8 mouse cellular contexts compared by ENCODE assay signal in genomic region chr1:95668253-95668805, GRCm38 (mm10). TPM values are rescaled to one million over a fixed set of nuclear protein-coding genes. Genes with fewer than 3 reads are reported as not detected.
DNase-seq lines count a peak whose midpoint lies in the region; ATAC-seq lines count a peak whose summit lies in the region.

No protein-coding gene starts in this region.

- H3K27ac ChIP-seq in brown adipose tissue, adult 24 weeks (replicated peaks; ENCODE audit: low read depth, low read length), result peak overlapping the region; percentile 79
- H3K27ac ChIP-seq in heart, embryonic 14.5 days (replicated peaks in 1 of 2; ENCODE audit: control insufficient read depth in 1 of 2, insufficient read depth in 1 of 2, low read depth in 2 of 2, low read length in 2 of 2), result no peak overlapping the region
- no peak overlapping the region for H3K27ac ChIP-seq in liver, embryonic 13.5 days
- 0 out of 2 replicates have a peak overlapping the region, but pooled peaks have one; percentile 13 for H3K27ac ChIP-seq in stomach, embryonic 15.5 days

- H3K4me1 ChIP-seq in brown adipose tissue, adult 24 weeks (ENCODE audit: control insufficient read depth, insufficient read depth, insufficient read length, low read length), result no peaks in the 10 kb centered on the region
- H3K4me1 ChIP-seq in heart, embryonic 14.5 days (ENCODE audit: control insufficient read depth in 2 of 2, insufficient read depth in 2 of 2, low read length in 2 of 2), result peaks cover 0 to 14% of the 10 kb centered on the region in 2 experiments; a peak in 3 of 4 replicates
- H3K4me1 ChIP-seq in liver, embryonic 13.5 days (replicated peaks), result peaks cover 17% of the 10 kb centered on the region; the same call in 1 of the 2 replicates
- no peaks in the 10 kb centered on the region for H3K4me1 ChIP-seq in stomach, embryonic 15.5 days

- ATAC-seq in heart, embryonic 14.5 days (ENCODE audit: insufficient number of reproducible peaks, insufficient read depth, low FRiP score, low read depth), result no peak
- no peak for ATAC-seq in liver, embryonic 13.5 days (ENCODE audit: low read depth)
- no peak for ATAC-seq in stomach, embryonic 15.5 days (ENCODE audit: insufficient read depth, low FRiP score, low read depth)

- 16% methylated on average over 6 of the region's 6 CpGs for WGBS in heart, embryonic 14.5 days
- 11% methylated on average over 6 of the region's 6 CpGs for WGBS in liver, embryonic 13.5 days (ENCODE audit: insufficient replicate concordance)
- 4% methylated on average over 6 of the region's 6 CpGs for WGBS in stomach, embryonic 15.5 days

- no peaks in the 10 kb centered on the region for H3K36me3 ChIP-seq in heart, embryonic 14.5 days (ENCODE audit: control insufficient read depth, insufficient read depth, low read length)
- no peaks in the 10 kb centered on the region for H3K36me3 ChIP-seq in liver, embryonic 13.5 days
- H3K36me3 ChIP-seq in stomach, embryonic 15.5 days, result no peaks in the 10 kb centered on the region

- H3K4me3 ChIP-seq in brown adipose tissue, adult 24 weeks (ENCODE audit: insufficient read depth, low read depth, low read length), result peak overlapping the region; percentile 62
- H3K4me3 ChIP-seq in heart, embryonic 14.5 days (ENCODE audit: control insufficient read depth in 1 of 2, insufficient read depth in 1 of 2, low read depth in 1 of 2, low read length in 2 of 2), result peak overlapping the region; percentile 55 to 57
- peak overlapping the region; percentile 59 for H3K4me3 ChIP-seq in liver, embryonic 13.5 days (replicated peaks)
- peak overlapping the region; percentile 66 for H3K4me3 ChIP-seq in stomach, embryonic 15.5 days (replicated peaks)

- peak; percentile 3 to 7 for DNase-seq in layer of hippocampus, postnatal 25 days (ENCODE audit: extremely low spot score in 1 of 2, low spot score in 1 of 2)
- DNase-seq in layer of hippocampus, adult 11-12 months (ENCODE audit: low spot score), result no peak
- no peak for DNase-seq in liver, embryonic 13.5 days
- no peak for DNase-seq in adrenal gland, adult 8-10 months
- no peak for DNase-seq in adrenal gland, postnatal 25 days

- H3K9ac ChIP-seq in heart, embryonic 14.5 days (ENCODE audit: low read length), result peak overlapping the region; percentile 61
- 0 out of 2 replicates have a peak overlapping the region, but pooled peaks have one; percentile 22 for H3K9ac ChIP-seq in liver, embryonic 13.5 days
- no peak overlapping the region for H3K9ac ChIP-seq in stomach, embryonic 15.5 days

- no peaks in the 10 kb centered on the region for H3K9me3 ChIP-seq in heart, embryonic 14.5 days (ENCODE audit: control insufficient read depth, low read length)
- H3K9me3 ChIP-seq in liver, embryonic 13.5 days (replicated peaks), result no peaks in the 10 kb centered on the region
- no peaks in the 10 kb centered on the region for H3K9me3 ChIP-seq in stomach, embryonic 15.5 days

- peak overlapping the region; percentile 94 for H3K4me2 ChIP-seq in heart, embryonic 14.5 days (ENCODE audit: low read length)
- H3K4me2 ChIP-seq in liver, embryonic 13.5 days, result peak overlapping the region; percentile 77
- H3K4me2 ChIP-seq in stomach, embryonic 15.5 days, result peak overlapping the region; percentile 93

- H3K27me3 ChIP-seq in heart, embryonic 14.5 days (ENCODE audit: control insufficient read depth, insufficient read depth, low read length), result peaks cover 18% of the 10 kb centered on the region
- H3K27me3 ChIP-seq in liver, embryonic 13.5 days, result peaks cover 13% of the 10 kb centered on the region
- H3K27me3 ChIP-seq in stomach, embryonic 15.5 days (replicated peaks), result no peaks in the 10 kb centered on the region

RNA-seq across cellular contexts. Expression of gene St8sia4, which starts 1.0 kb away (rescaled TPM):
- total RNA-seq in layer of hippocampus, postnatal 25 days (2021), result 10 to 100 TPM; 11.6 to 12.8 TPM
- polyA plus RNA-seq in brown adipose tissue, adult 24 weeks (2012; ENCODE audit: insufficient read depth, insufficient read length, missing spikeins), result 3.4 and 5.0 TPM in 2 replicates
- 1.9 and 2.0 TPM in 2 replicates for polyA plus RNA-seq in heart, embryonic 14.5 days (2014; fragmentation: Nextera tagmentation; extraction: Ambion mirVana)
- polyA plus RNA-seq in liver, embryonic 13.5 days (2015; fragmentation: Nextera tagmentation; extraction: Ambion mirVana), result 1.4 and 1.9 TPM in 2 replicates
- polyA plus RNA-seq in stomach, embryonic 15.5 days (2015; fragmentation: Nextera tagmentation; extraction: Ambion mirVana), result 4.2 and 5.8 TPM in 2 replicates
- 1 to 10 TPM; 1.4 to 4.4 (median 3.4) TPM for total RNA-seq in adrenal gland, adult 8-10 months (2022)
- 2.3 and 2.4 TPM in 2 replicates for total RNA-seq in adrenal gland, postnatal 25 days (2021)

Comparison
In these comparisons a context has a peak if more than half of its experiments do, and no peak if none do; other contexts are left out.
1. DNase-seq: peak in layer of hippocampus, postnatal 25 days (2 of 2); none in layer of hippocampus, adult 11-12 months (single experiment), liver, embryonic 13.5 days (single experiment), adrenal gland, adult 8-10 months (single experiment) and adrenal gland, postnatal 25 days (single experiment).
2. H3K27ac ChIP-seq: peak in brown adipose tissue, adult 24 weeks (single experiment) and stomach, embryonic 15.5 days (single experiment); none in heart, embryonic 14.5 days (0 of 2) and liver, embryonic 13.5 days (single experiment).
3. Peak in every context shown above with its lines, with median percentiles within 50 percentile points of each other: H3K4me3 ChIP-seq and H3K4me2 ChIP-seq.